Mouse (Mus musculus): Measurements from ENCODE around the gene Cpe. TPM values are rescaled to one million over a fixed set of nuclear protein-coding genes. Genes with fewer than 3 reads are reported as not detected.

Cpe gene
- total RNA-seq (2014; rRNA removed; ENCODE audit: low replicate concordance) (149 and 153 TPM in 2 replicates), polyA plus RNA-seq (2015; fragmentation: Nextera tagmentation; extraction: Ambion mirVana) (247 and 273 TPM in 2 replicates)

DNA sequence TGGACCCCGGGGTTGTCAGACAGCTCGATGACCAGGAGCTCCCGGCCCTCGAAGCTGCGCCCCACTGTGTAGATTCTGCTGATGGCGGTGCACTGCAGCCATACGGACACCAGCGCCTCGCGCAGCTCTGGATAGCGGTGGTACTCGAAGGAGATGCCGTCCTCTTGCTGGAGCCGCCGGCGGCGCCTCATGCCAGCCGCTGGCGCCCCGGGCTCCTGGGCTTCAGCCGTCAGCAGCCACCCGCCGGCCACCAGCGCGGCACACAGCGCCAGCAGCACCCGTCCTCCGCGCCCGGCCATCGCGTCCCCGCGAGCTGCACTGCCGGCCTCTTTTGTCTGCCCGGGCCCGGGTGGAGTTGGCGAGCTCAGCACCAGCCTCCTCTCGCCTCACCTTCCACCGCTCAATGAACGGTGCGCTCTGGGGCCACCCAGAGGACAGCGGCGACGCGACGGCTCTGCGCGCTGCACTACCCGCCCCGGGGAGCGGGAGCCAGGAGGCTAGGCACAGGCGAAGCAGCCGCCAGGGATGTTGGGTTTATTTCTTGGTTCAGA, at the start of gene Cpe:
Gene Cpe (minus strand): TSS at position 404 of the 551 bp plus-strand sequence.
- H3K4me3 ChIP-seq (ENCODE audit: low read depth, low read length): peak within 1 kb of the TSS; percentile 72
- peak within 1 kb of the TSS; percentile 76 for H3K9ac ChIP-seq (replicated peaks; ENCODE audit: low read depth, low read length)
- no peaks in the 10 kb centered on the region for H3K27me3 ChIP-seq (ENCODE audit: control insufficient read depth, insufficient read depth, low read length)
- peak within 1 kb of the TSS; percentile 83 for H3K27ac ChIP-seq (ENCODE audit: low read depth)
- no peaks in the 10 kb centered on the region for H3K9me3 ChIP-seq (replicated peaks; ENCODE audit: control insufficient read depth, low read length)
- no peaks in the 10 kb centered on the region for H3K36me3 ChIP-seq (replicated peaks; ENCODE audit: control insufficient read depth, insufficient read depth, low read length)
- peaks cover 7% of the 10 kb centered on the region; the same call in 1 of the 2 replicates for H3K4me1 ChIP-seq (ENCODE audit: control insufficient read depth, insufficient read depth)
- peak; percentile 83 for DNase-seq (ENCODE audit: low spot score)
- TF ChIP-seq EP300 (IDR thresholded peaks at IDR 0.05; ENCODE audit: low read depth) (no peak), CTCF (IDR thresholded peaks at IDR 0.05; ENCODE audit: low read depth) (peak; percentile 79)
- peak within 1 kb of the TSS; percentile 93 for H3K4me2 ChIP-seq (ENCODE audit: low read depth, low read length)
- ATAC-seq (ENCODE audit: insufficient read depth, low read depth): peak; percentile 99
- under 1% methylated on average over 53 of the region's 54 CpGs for WGBS

DNA sequence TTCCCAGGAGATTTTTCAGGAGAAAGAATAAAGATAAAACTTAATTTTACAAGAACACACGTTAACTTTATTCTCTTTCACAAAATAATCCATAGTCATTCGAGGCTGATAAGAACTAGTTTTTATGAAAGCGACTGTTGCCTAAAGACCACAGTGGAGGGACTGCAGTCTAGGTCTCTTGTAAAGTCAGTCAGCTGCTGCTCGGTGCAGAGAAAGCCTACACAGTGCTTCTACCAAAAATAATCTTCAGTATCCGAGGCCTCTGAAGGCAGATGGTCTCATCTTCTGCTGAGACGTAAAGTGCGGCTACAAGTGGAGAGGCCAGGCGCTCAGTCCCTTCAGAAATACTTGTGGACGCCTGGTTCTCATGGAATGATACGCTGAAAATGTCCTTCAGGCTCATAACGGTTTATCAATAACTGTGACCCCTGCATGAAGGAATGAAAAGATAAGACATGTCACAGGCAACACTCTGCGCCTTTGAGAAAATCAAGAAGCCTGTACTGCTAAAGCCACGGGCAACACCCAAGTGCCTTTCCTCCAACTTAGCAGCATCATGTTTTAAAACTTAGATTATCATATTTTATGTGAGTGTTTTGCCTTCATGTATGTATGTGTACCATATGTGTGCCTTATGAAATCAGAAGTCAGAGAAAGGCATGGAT, 47.8 kb upstream of the Cpe start:
- Histone ChIP-seq H3K4me3 (ENCODE audit: low read depth, low read length) (no peak overlapping the region), H3K9ac (replicated peaks; ENCODE audit: low read depth, low read length) (no peak overlapping the region), H3K36me3 (replicated peaks; ENCODE audit: control insufficient read depth, insufficient read depth, low read length) (no peaks in the 10 kb centered on the region), H3K9me3 (replicated peaks; ENCODE audit: control insufficient read depth, low read length) (no peaks in the 10 kb centered on the region), H3K4me2 (ENCODE audit: low read depth, low read length) (no peak overlapping the region), H3K27me3 (ENCODE audit: control insufficient read depth, insufficient read depth, low read length) (no peaks in the 10 kb centered on the region), H3K27ac (ENCODE audit: low read depth) (no peak overlapping the region), H3K4me1 (ENCODE audit: control insufficient read depth, insufficient read depth) (0 out of 2 replicates have a peak, but pooled peaks cover 13% of the 10 kb centered on the region)
- WGBS: 41% methylated on average over 13 of the region's 13 CpGs
- DNase-seq (ENCODE audit: low spot score): no peak
- ATAC-seq (ENCODE audit: insufficient read depth, low read depth): no peak
- no peak for TF ChIP-seq EP300 (IDR thresholded peaks at IDR 0.05; ENCODE audit: low read depth)
- no peak for TF ChIP-seq CTCF (IDR thresholded peaks at IDR 0.05; ENCODE audit: low read depth)

DNA sequence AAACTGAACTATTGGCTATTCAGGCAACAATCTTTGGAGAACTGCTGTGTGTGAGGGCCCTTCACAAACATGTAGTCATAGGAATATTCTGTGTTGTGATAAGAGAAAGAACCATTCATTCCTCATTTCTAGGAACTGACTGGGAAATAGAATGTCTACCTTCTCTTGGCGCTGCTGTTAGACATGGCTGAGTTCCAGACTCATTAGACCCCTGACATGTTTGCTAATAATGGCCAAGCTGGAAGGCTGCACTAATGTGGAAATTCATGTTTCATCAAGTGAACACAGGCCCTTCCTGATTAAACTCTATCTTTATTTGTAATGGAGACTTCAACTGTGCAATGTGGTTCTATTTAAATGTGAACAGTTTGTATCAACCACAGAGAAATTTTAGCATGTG, 46.1 kb upstream of the Cpe start:
- H3K9ac ChIP-seq (replicated peaks; ENCODE audit: low read depth, low read length): no peak overlapping the region
- H3K27me3 ChIP-seq (ENCODE audit: control insufficient read depth, insufficient read depth, low read length): no peaks in the 10 kb centered on the region
- H3K9me3 ChIP-seq (replicated peaks; ENCODE audit: control insufficient read depth, low read length): no peaks in the 10 kb centered on the region
- H3K4me2 ChIP-seq (ENCODE audit: low read depth, low read length): no peak overlapping the region
- no peak overlapping the region for H3K4me3 ChIP-seq (ENCODE audit: low read depth, low read length)
- H3K27ac ChIP-seq (ENCODE audit: low read depth): no peak overlapping the region
- 0 out of 2 replicates have a peak, but pooled peaks cover 13% of the 10 kb centered on the region for H3K4me1 ChIP-seq (ENCODE audit: control insufficient read depth, insufficient read depth)
- no peak for TF ChIP-seq EP300 (IDR thresholded peaks at IDR 0.05; ENCODE audit: low read depth)
- TF ChIP-seq CTCF (IDR thresholded peaks at IDR 0.05; ENCODE audit: low read depth): no peak
- no peaks in the 10 kb centered on the region for H3K36me3 ChIP-seq (replicated peaks; ENCODE audit: control insufficient read depth, insufficient read depth, low read length)
- 60% methylated on average over 1 of the region's 1 CpGs for WGBS
- DNase-seq (ENCODE audit: low spot score) (no peak), ATAC-seq (ENCODE audit: insufficient read depth, low read depth) (no peak)

DNA sequence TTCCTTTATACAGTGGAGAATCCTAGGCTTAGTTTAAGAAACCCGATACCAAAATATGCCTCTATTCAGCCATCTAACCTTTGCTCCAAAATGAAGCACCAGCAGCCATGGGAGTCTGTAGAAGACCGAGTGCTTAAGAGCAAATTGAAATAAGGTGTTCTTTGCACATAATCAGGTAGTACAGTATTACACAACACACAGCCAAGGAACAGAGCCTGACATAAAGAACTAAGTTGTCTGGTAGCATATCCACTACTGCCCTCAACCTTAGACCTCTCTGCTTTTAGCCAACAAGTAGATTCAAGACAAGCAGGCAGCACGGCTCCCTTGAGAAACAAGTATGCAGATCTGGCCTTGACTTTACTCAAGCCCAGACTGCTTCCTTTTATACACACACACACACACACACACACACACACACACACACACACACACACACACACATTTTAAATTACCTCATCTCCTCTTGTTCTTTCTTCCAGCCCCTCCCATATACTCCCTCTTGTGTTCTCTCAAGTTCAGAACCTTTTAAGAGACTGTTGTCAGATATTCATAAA, 44.0 kb upstream of the Cpe start:
- Histone ChIP-seq H3K27me3 (ENCODE audit: control insufficient read depth, insufficient read depth, low read length) (no peaks in the 10 kb centered on the region), H3K4me3 (ENCODE audit: low read depth, low read length) (no peak overlapping the region), H3K4me2 (ENCODE audit: low read depth, low read length) (no peak overlapping the region), H3K9me3 (replicated peaks; ENCODE audit: control insufficient read depth, low read length) (no peaks in the 10 kb centered on the region), H3K4me1 (ENCODE audit: control insufficient read depth, insufficient read depth) (peaks cover 16% of the 10 kb centered on the region; the same call in 1 of the 2 replicates), H3K36me3 (replicated peaks; ENCODE audit: control insufficient read depth, insufficient read depth, low read length) (no peaks in the 10 kb centered on the region), H3K9ac (replicated peaks; ENCODE audit: low read depth, low read length) (no peak overlapping the region), H3K27ac (ENCODE audit: low read depth) (no peak overlapping the region)
- DNase-seq (ENCODE audit: low spot score): no peak
- no peak for ATAC-seq (ENCODE audit: insufficient read depth, low read depth)
- no peak for TF ChIP-seq EP300 (IDR thresholded peaks at IDR 0.05; ENCODE audit: low read depth)
- no peak for TF ChIP-seq CTCF (IDR thresholded peaks at IDR 0.05; ENCODE audit: low read depth)
- 80% methylated on average over 3 of the region's 3 CpGs for WGBS

DNA sequence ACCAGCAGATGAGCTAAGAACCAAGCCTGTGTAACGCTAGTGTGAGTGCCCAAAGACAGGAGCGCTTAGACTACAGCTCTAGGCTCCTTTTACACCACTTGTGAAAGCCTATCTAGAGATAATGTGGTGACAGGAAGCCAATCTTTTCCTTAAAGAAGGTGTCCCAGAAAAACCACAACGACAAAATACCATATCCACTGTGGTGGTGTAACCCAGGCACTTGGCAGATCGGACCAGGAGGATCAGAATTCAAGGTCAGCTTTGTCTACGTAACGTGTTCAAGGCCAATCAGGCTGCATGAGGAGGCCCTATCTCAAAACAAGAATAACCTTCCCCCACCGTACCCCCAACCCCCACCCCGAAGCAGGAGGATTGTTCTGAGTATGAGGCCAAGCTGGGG, 42.3 kb upstream of the Cpe start:
- Histone ChIP-seq H3K4me1 (ENCODE audit: control insufficient read depth, insufficient read depth) (peaks cover 14% of the 10 kb centered on the region; the same call in 1 of the 2 replicates), H3K27ac (ENCODE audit: low read depth) (no peak overlapping the region), H3K9ac (replicated peaks; ENCODE audit: low read depth, low read length) (no peak overlapping the region), H3K4me2 (ENCODE audit: low read depth, low read length) (no peak overlapping the region), H3K4me3 (ENCODE audit: low read depth, low read length) (no peak overlapping the region), H3K9me3 (replicated peaks; ENCODE audit: control insufficient read depth, low read length) (no peaks in the 10 kb centered on the region), H3K36me3 (replicated peaks; ENCODE audit: control insufficient read depth, insufficient read depth, low read length) (peaks cover 8% of the 10 kb centered on the region; the same call in 1 of the 2 replicates), H3K27me3 (ENCODE audit: control insufficient read depth, insufficient read depth, low read length) (no peaks in the 10 kb centered on the region)
- TF ChIP-seq EP300 (IDR thresholded peaks at IDR 0.05; ENCODE audit: low read depth) (no peak), CTCF (IDR thresholded peaks at IDR 0.05; ENCODE audit: low read depth) (no peak)
- DNase-seq (ENCODE audit: low spot score) (no peak), ATAC-seq (ENCODE audit: insufficient read depth, low read depth) (no peak)
- WGBS: 64% methylated on average over 8 of the region's 8 CpGs

Data from heart, postnatal 0 days (tissue).